Comparison of ENCODE assay signal across 23 mouse cellular contexts in the genomic region with DNA sequence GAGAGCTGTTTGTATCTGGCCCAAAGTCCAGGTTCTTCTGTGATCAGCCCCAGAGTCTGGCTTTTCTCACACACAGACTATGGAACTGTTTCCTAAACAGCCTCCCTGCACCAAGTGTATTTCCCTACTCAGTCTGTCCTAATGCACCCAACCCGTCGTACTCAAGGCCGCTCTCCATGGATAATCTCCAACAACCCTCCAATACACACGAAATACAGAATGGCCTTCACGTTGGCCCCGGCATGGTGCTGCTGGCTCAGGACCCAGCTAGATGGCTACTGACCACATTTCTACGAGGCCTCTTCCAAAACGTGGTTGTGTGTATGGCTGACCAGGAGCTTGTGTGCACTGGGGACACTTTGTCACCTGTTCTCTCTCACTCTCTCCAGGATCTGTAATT.
DNase-seq lines count a peak whose midpoint lies in the region; TF ChIP-seq lines count a peak whose summit lies in the region.
"Had no signal": no experiment of that assay in that cellular context is flagged by ENCODE, and none has a peak within 500 bp of the region (broad histone marks: within the 10 kb centered on the region; RNA-seq: fewer than 3 reads in every experiment).

No protein-coding gene starts in this region.

- peak; percentile 41 for DNase-seq in adrenal gland, adult 8-10 months
- DNase-seq in adrenal gland, postnatal 4 days (ENCODE audit: low spot score in 2 of 2), result no peak
- peak; percentile 50 for DNase-seq in ovary, adult 18-20 months (ENCODE audit: low spot score)
- no peak for DNase-seq in ovary, postnatal 14 days (ENCODE audit: low spot score)
- DNase-seq in adrenal gland, postnatal 14 days, result peak; percentile 46
- no peak for DNase-seq in kidney, adult 2 months
- DNase-seq: cerebellum, adult 18-20 months; cerebellum, adult 9-11 months; cerebellum, postnatal 36 days; embryo, embryonic 11 days; gastrocnemius, postnatal 25 days; heart, adult 2 months; heart, postnatal 14 days; heart, postnatal 4 days had no signal

- 96% methylated on average over 8 of the region's 8 CpGs for WGBS in kidney, adult 2 months

- TF ChIP-seq CTCF in kidney, adult 2 months (conservative IDR thresholded peaks at IDR 0.05; ENCODE audit: insufficient read depth, insufficient read length, low read depth, low read length), result no peak

- no peaks in the 10 kb centered on the region for H3K27me3 ChIP-seq in kidney, adult 2 months (replicated peaks; ENCODE audit: control insufficient read depth, insufficient read depth, low read length)
- H3K27me3 ChIP-seq: embryonic facial prominence, embryonic 13.5 days; forebrain, embryonic 12.5 days; forebrain, embryonic 15.5 days; heart, embryonic 13.5 days had no signal

- H3K4me1 ChIP-seq in kidney, adult 2 months (ENCODE audit: control insufficient read depth, insufficient read depth, low read length), result peaks cover 5% of the 10 kb centered on the region; the same call in 1 of the 2 replicates

- no peak overlapping the region for H3K4me3 ChIP-seq in kidney, adult 2 months (ENCODE audit: insufficient read depth, low read depth, low read length)
- H3K4me3 ChIP-seq: embryonic facial prominence, embryonic 10.5 days; embryonic facial prominence, embryonic 13.5 days; erythroblast, embryonic 14.5 days; forebrain, embryonic 12.5 days; forebrain, embryonic 15.5 days; heart, adult 2 months; heart, embryonic 10.5 days; heart, embryonic 13.5 days had no signal

- peaks cover 2% of the 10 kb centered on the region; the same call in 1 of the 2 replicates for H3K36me3 ChIP-seq in kidney, adult 2 months (ENCODE audit: control insufficient read depth, insufficient read depth, low read length)

- no peak overlapping the region for H3K27ac ChIP-seq in kidney, adult 2 months (ENCODE audit: insufficient read depth, low read depth, low read length)
- H3K27ac ChIP-seq: embryonic facial prominence, embryonic 10.5 days; embryonic facial prominence, embryonic 13.5 days; forebrain, embryonic 12.5 days; heart, adult 2 months; heart, embryonic 10.5 days; heart, embryonic 13.5 days; hindbrain, embryonic 14.5 days; hindbrain, postnatal 0 days had no signal

- TF ChIP-seq POLR2A in kidney, adult 2 months (IDR thresholded peaks at IDR 0.05; ENCODE audit: low read depth, low read length), result no peak

Comparison
In these comparisons a context has a peak if more than half of its experiments do, and no peak if none do; other contexts are left out.
1. DNase-seq: peak in adrenal gland, adult 8-10 months (single experiment), ovary, adult 18-20 months (single experiment) and adrenal gland, postnatal 14 days (single experiment); none in adrenal gland, postnatal 4 days (0 of 2), ovary, postnatal 14 days (single experiment) and kidney, adult 2 months (single experiment).